Mouse (Mus musculus): ENCODE data around the gene Galc. TPM values are rescaled to one million over a fixed set of nuclear protein-coding genes. Genes with fewer than 3 reads are reported as not detected.

Galc gene
- polyA plus RNA-seq, 1 experiment from 2014 or later, result 14.6 TPM

DNA sequence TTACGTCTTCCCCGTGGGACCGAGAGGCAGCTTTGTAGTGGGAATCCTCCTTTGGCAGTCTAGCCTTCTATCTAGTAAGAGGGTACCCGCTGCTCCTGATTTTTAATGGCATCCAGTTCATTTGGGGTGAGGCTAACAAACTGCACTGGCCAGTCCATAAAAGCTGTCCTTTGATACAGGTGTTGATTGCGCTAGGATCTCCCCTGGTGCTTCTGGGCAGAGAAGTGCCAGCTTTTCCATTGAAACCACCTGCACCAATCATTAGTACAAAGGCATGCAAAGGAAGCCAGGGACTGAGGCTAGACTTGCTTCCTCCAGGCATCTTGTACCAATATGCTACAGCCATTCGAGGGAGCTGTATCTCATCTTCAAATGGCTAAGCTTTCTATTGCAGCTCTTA lies 98.4 kb downstream of the Galc start:
- no peak overlapping the region for H3K9ac ChIP-seq (replicated peaks; ENCODE audit: low read length)

More for the DNA sequence above, 98.4 kb downstream of the Galc start:
- H3K4me3 ChIP-seq (ENCODE audit: low read length), result no peak overlapping the region
- H3K4me2 ChIP-seq (replicated peaks; ENCODE audit: low read depth, low read length), result no peak overlapping the region
- no peak for ATAC-seq (ENCODE audit: low FRiP score, low TSS enrichment)
- 79% methylated on average over 6 of the region's 6 CpGs for WGBS
- no peaks in the 10 kb centered on the region for H3K27me3 ChIP-seq (ENCODE audit: insufficient read depth, low read length)
- no peak overlapping the region for H3K27ac ChIP-seq (ENCODE audit: low read length)
- no peaks in the 10 kb centered on the region for H3K36me3 ChIP-seq (ENCODE audit: insufficient read depth, low read length)
- no peaks in the 10 kb centered on the region for H3K9me3 ChIP-seq (ENCODE audit: low read length)
- H3K4me1 ChIP-seq (ENCODE audit: insufficient read depth, low read length), result no peaks in the 10 kb centered on the region

Other genes starting within 250 kb of the Galc start
- gene Gpr65, start 9.2 kb upstream of the Galc start, polyA plus RNA-seq (2015; fragmentation: Nextera tagmentation; extraction: Ambion mirVana), result 1.2 and 1.5 TPM in 2 replicates